Mouse (Mus musculus): ENCODE data around the gene Gm28539.
"Not testable (repeated sequence)": the region's sequence is repeated elsewhere in the genome, so short reads cannot be mapped to it uniquely, and the experiment has no call there.

The Gm28539 gene

DNA sequence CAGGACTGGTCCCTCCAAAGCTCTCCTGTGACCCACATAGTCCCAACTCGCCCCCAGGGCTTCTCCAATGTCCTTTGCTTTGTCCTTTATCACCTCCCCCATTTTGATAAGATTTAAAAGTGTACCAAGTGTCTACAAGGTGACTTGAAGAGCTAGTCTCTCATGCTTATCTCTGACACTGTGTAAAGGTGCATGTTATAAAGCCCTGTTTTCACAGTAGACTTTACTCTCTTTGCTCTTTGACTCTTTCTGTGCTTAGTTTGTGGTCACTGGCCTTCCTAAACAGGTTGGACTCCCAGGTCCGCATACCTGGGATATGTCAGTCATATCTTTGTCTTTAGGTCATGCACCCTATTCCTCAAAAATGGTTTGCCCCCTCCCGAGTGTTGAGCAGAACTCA, 118.7 kb downstream of the Gm28539 start:
- no peak for DNase-seq (ENCODE audit: low spot score in 2 of 2)

DNA sequence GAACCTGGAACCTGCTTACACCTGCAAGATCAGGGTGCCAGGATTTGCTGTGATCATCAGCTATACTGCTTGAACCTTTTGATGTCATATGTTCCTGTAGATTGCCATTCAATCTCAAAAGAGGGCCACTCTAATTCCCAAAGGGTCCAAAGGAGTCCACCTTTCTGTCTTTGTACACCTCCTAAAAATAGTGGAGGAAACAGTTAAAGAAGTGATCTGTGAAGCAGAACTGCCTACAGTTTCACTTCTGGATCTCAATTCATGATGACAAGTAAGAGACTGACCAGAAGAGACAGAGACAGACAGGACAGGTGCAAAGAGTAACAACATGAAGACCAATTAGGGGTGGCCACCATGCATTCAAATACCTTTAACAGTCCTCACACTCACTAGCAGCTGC, 127.1 kb downstream of the Gm28539 start:
- DNase-seq (ENCODE audit: low spot score in 2 of 2) = no peak

DNA sequence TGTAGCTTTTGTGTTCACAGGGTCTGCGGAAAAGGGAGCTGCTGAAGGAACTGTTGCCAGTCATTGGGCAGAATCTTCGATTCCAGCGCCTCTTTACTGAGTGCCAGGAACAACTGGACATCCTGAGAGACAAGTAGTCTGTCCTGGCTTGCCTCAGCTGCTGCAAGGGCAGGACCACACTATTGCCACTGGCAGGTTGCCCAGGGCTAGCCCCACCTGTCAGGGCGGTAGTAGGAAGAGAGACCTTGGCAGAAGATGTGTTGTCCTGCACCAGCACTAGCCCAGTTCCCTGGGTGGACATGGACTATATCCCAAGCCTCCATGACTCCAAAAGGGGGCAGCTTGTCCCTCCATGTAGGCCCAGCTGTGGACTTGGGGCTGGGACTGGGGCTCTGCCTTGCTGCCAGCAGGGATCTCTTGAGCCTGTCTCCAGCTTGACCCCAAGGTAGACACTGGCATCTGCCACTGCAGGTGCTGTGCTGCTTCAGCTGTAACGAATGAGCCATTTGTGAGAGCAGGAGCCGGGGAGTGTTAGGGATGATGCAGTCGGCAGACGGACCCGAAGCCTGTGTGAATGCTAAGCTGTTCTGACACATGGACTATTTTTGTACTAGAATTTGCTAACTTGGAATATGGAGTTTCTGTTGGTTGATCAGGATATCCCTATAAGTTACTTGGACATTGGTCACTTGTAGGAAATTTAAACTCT, 133.2 kb downstream of the Gm28539 start:
- DNase-seq (ENCODE audit: low spot score in 2 of 2) = no peak

GRCm38 (mm10) chr16:18970837-18971236, 134.5 kb downstream of the Gm28539 start:
- no peak for DNase-seq (ENCODE audit: low spot score in 2 of 2)

GRCm38 (mm10) chr16:18975665-18976064, 139.3 kb downstream of the Gm28539 start:
- not testable (repeated sequence) for DNase-seq (ENCODE audit: low spot score in 2 of 2)

DNA sequence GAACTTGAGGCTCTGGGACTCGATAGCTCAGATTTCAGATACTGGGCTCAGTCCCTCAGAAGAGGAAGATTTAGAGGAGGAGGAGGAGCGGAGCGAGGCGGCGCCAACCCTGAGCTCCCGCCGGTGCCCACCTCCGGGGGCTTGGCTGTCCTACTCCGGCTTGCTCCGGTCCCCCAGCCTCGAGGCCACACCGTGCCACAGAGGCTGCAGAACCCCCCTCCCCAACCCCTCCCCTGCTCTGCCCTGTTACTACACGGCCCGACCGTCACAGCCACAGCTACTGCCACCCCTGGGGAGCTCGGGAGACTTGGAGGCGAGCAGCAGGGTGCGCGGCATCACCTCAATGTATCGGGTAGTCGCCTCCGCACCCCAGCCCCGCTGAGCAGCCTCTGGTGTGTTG, 139.9 kb downstream of the Gm28539 start:
- DNase-seq (ENCODE audit: low spot score in 2 of 2) = no peak

DNA sequence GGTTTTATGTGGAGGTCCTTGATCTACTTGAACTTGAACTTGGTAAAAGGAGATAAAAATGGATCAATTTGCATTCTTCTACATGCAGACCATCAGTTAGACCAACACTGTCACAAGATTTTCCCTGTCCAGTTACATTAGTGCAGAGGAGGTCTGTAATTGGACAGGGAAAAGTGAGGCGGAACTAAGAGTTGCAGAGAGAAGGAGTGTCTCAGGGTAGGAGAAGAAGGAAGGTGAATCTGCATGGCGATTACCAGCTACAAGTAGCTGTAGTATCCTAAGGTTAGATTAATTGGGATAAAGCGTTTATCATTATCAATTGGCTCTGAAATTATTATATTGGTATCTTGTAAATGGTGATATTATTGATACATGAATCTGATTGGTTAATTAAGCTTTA, 150.0 kb downstream of the Gm28539 start:
- DNase-seq (ENCODE audit: low spot score in 2 of 2) = no peak

- no peak for DNase-seq (ENCODE audit: low spot score in 2 of 2)
Observed at GRCm38 (mm10) chr16:18986860-18987259, 150.5 kb downstream of the Gm28539 start.

DNA sequence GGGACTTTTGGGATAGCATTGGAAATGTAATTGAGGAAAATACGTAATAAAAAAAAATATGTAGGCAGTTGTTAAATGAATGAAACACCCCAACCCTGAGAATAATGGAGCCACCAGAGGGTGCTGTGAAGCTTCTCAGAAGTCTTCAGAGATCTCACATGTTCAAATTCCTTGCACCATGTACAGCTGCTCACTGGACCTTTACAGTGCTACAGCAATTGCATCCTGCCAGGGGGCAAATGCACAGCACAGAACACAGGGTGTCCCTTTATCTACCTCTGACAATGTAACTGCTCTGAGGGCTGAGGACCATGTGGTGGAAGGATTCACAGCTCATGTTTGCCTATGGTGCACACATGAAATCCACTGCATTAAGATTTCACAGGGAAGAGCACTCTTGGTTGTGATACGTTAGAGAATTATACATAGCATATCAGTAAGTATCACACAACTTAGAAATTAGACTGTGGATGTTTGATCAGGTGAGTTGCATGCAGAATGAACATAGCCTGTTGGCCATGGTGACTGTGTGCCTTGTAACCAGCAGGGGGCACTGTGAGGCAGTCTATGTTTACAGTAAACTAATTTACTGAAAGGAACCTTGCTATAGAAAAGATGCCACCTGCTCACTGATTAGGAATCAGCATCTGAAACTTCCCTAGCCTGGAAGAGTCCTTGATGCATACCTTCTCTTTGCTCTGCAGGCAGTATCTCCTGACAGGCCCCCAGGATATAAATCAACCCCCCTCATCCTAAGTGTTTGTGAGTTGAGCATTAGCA, 166.4 kb downstream of the Gm28539 start:
- DNase-seq (ENCODE audit: low spot score in 2 of 2) = peak in 1 of 2 experiments; percentile 69

DNA sequence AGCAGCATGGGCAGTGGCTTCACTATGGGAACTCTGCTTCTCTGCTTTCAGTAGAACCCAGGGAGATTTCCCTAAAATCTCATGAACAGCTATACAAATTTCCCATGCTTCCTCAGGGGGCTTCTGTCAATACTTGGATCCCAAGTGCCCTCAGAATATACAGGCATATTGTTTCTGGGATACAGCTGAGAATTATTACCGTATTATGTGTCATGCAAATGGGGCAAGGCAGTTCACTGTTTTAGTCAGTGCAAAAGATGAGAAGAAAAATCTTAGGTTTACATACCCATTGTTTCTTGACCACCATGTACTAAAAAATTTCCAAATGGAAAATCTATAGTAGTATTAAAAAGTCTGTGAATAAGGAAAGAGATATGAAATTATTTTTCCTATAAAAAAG, 167.4 kb downstream of the Gm28539 start:
- DNase-seq (ENCODE audit: low spot score in 2 of 2) = no peak

DNA sequence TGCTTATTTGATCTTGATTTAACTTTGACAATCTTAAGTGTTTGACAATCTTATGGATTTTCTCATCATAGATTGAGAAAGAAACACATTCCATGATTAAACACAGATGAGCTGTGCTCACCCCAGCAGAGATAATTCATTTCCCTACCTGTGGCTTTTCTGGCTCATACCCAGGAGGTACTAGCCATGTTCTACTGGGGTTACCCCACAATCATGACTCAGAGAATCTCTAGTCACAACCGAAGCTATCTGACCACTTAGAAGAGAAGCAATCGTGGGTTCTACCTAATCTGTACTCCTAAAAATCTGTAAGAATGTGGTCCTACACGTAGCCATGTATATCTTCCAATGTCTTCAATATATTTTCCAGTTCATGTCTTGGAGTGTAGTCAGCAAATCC, 168.9 kb downstream of the Gm28539 start:
- DNase-seq (ENCODE audit: low spot score in 2 of 2) = no peak
